Mouse (Mus musculus) bone marrow macrophage, adult 2 months (primary cell): Measurements from ENCODE around the gene Kptn. TPM values are rescaled to one million over a fixed set of nuclear protein-coding genes. Genes with fewer than 3 reads are reported as not detected.

Experiments used
- H3K27ac ChIP-seq: 2 replicates; pipeline ENCODE4 v1.5.1; 2012; ENCODE audit warnings: low read depth, low read length; ENCODE audit not compliant: insufficient read depth
- H3K4me1 ChIP-seq: 2 replicates; pipeline ENCODE4 v1.6.1; 2012; ENCODE audit warnings: low read length; ENCODE audit not compliant: control insufficient read depth, insufficient read depth
- H3K4me3 ChIP-seq: 2 replicates; pipeline ENCODE4 v1.5.1; 2012; ENCODE audit warnings: mild to moderate bottlenecking, low read length, moderate library complexity; ENCODE audit not compliant: insufficient read depth
- CTCF ChIP-seq: IDR thresholded peaks from 2 replicates; pipeline ENCODE4 v1.5.1; 2012; ENCODE audit warnings: low read depth, mild to moderate bottlenecking, low read length, moderate library complexity
- polyA plus RNA-seq: library from polyadenylated mRNA; stranded (reverse); fragments of >200 nt; gene quantifications from 2 replicates; pipeline ENCODE4 v1.2.4, GENCODE M21; 2012; ENCODE audit not compliant: missing spikeins, insufficient read depth, insufficient read length

Gene Kptn
- polyA plus RNA-seq, 1 experiment = 11.8 TPM

GRCm38 (mm10) chr7:16175542-16175931 is 55.8 kb downstream of the Kptn start:
- Histone ChIP-seq H3K27ac (no peak overlapping the region), H3K4me3 (peak overlapping the region; percentile 78), H3K4me1 (peaks cover 10% of the 10 kb centered on the region)
- TF ChIP-seq CTCF = no peak

Other genes starting within 250 kb of the Kptn start
- not detected in 2 replicates for gene Crx, start 239.9 kb upstream of the Kptn start, polyA plus RNA-seq
- gene Crxos, start 237.3 kb upstream of the Kptn start, polyA plus RNA-seq = not detected in 2 replicates
- 51.4 and 52.0 TPM in 2 replicates for gene Selenow, start 197.5 kb upstream of the Kptn start, polyA plus RNA-seq
- gene Nop53, start 173.8 kb upstream of the Kptn start, polyA plus RNA-seq = 184 and 188 TPM in 2 replicates
- gene Ehd2, start 152.3 kb upstream of the Kptn start, polyA plus RNA-seq = 0.52 and 1.2 TPM in 2 replicates
- gene Bicra, start 72.0 kb upstream of the Kptn start, polyA plus RNA-seq = 22.1 and 35.5 TPM in 2 replicates
- gene Zfp541, start 58.1 kb upstream of the Kptn start, polyA plus RNA-seq = 0.20 and 0.48 TPM in 2 replicates
- 187 and 189 TPM in 2 replicates for gene Napa, start 21.4 kb upstream of the Kptn start, polyA plus RNA-seq
- gene Slc8a2, start 9.9 kb downstream of the Kptn start, polyA plus RNA-seq = not detected in 2 replicates
- 16.1 and 20.3 TPM in 2 replicates for gene Meis3, start 55.2 kb downstream of the Kptn start, polyA plus RNA-seq
- gene Dhx34, start 102.1 kb downstream of the Kptn start, polyA plus RNA-seq = 21.3 and 23.1 TPM in 2 replicates
- 18.4 and 18.5 TPM in 2 replicates for gene C5ar2, start 124.3 kb downstream of the Kptn start, polyA plus RNA-seq
- 463 and 511 TPM in 2 replicates for gene C5ar1, start 139.6 kb downstream of the Kptn start, polyA plus RNA-seq
- 11.7 and 14.0 TPM in 2 replicates for gene Inafm1, start 153.7 kb downstream of the Kptn start, polyA plus RNA-seq
- gene Ccdc9, start 166.9 kb downstream of the Kptn start, polyA plus RNA-seq = 143 and 146 TPM in 2 replicates
- gene Bbc3, start 188.5 kb downstream of the Kptn start, polyA plus RNA-seq = 26.6 and 27.6 TPM in 2 replicates